Mouse (Mus musculus): ENCODE data around the gene Smarcad1. TPM values are rescaled to one million over a fixed set of nuclear protein-coding genes. Genes with fewer than 3 reads are reported as not detected.

Gene Smarcad1
- polyA plus RNA-seq (2012; rRNA removed): 50.7 and 55.4 TPM in 2 replicates

DNA sequence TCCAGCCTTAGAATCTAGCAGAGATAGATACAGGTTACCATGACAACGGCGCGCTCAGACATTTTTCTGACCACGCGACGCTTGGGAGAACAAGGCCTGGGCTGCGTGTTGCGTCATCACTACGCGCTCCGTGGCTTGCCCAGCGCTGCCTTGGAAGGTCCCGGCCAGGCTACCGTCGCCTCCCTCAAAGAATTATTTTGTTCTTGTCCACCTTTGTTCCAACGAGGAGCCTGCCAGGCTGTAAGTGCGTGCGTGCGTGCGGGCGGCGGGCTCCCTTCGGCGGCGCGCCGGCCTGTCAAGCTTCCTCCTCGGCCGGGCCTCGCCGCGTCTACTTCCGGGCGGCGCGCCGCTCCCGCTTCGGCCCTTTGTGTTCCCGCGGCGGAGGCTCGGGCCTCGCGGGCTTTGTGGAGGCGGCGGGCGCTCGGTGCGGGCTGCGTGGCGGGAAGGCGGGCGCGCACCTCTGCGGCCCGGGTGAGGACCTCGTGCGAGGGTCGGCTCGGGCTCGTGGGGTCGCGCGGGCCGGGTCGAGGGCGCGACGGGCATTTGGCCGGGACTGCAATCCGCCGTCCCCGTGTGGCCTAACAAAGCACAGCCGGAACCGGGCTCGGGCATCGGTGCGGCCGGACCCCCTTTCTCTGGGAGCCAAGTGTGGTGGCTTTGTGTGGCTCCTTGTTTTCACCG, at the start of gene Smarcad1:
TSS of gene Smarcad1 (plus strand) at position 93 of the 681 bp plus-strand sequence.

DNA sequence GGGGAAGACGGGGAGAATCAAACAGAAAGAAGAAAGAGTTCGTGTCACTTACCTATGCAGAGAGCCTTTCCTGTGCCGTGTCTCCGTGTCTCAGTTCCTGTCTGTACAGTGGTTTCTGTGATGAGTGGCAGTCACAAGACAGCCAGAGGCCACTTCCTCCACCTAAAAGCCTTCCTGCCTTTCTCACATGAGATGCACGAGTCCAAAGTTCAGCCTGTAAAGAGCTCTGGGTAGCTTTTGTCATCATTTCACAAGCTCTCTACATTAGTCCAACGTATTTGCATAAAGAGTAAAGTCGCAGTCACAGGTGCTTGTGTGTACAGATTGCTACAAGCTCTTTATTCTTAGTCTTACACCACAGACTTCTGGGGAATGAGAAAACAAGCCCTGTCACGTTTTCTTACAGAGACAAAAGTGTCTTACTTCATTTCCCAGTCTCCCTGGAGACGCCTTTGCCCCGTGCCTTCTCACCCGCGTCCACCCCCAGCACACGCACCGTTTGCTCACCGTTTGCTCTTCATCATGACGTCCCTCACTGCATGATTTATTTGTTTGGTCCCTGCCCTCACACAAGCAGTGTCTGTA, 102.3 kb downstream of the Smarcad1 start, which contains the start of gene Hpgds:
TSS of gene Hpgds (minus strand) at position 288 of the 585 bp plus-strand sequence.

Other genes starting within 250 kb of the Smarcad1 start
- gene Hpgds, start 102.3 kb downstream of the Smarcad1 start, polyA plus RNA-seq (2012; rRNA removed): 2.3 and 2.6 TPM in 2 replicates

All from central nervous system, embryonic 18 days (tissue).